Mouse (Mus musculus): ENCODE measurements at regions not wholly inside any gene's neighbourhood (a gene's known extent, or its start where the extent isn't known, plus 50 kb on each side); places are given as distances from the start of the nearest gene placed in this dataset.

- no peak for TF ChIP-seq CTCF (conservative IDR thresholded peaks at IDR 0.05; ENCODE audit: low read length)
- no peak for TF ChIP-seq POU5F1 (IDR thresholded peaks at IDR 0.05; ENCODE audit: borderline replicate concordance, low read length)
Observed at GRCm38 (mm10) chr7:111368296-111369004, 285.6 kb upstream of the Eif4g2 start.

Data from E14TG2a.4 (cell line).